Mouse (Mus musculus): Measurements from ENCODE around the gene Rasl12.
A peak's percentile ranks its signal among the peaks of the same experiment; 100 is the strongest.

The Rasl12 gene

DNA sequence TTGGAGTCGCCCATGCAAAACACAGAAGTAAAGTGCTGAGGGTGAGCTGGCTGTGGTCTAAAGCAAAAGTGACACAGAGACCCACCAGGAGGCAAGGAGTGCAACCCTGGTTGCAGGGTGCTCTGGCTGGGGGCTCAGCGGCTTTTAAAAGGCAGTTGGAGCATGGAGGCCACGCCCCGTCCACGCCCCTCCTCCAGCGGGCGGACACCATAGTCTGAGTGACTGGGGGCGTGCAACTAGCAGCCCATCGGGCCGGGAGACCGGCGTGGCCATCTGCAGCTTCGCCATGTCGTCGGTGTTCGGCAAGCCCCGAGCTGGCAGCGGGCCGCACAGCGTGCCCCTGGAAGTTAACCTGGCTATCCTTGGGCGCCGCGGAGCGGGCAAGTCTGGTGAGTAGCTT lies at the start of gene Rasl12:
Rasl12 (plus strand) TSS at position 228 of the 400 bp plus-strand sequence.
- DNase-seq = peak; percentile 77

DNA sequence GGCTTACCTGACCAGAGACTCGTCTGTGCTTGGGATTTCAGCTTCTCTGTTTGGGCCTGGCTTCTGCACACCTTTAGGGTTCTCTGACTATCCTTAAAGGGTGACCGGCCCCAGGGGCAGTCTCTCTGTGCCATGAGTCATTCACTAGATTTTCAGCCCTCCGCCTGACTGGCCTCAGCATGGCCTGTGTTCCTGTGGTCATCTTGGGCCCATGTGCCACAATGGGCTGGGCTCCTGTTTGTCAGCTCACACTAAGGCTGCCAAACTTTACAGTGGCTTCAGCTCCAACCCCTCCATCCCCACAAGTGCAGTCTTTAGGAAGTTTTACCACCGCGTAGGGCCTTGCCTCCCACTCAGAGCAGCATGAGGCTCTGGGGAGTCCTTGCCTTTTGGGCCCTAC lies 45.1 kb upstream of the Rasl12 start:
- DNase-seq = no peak

DNA sequence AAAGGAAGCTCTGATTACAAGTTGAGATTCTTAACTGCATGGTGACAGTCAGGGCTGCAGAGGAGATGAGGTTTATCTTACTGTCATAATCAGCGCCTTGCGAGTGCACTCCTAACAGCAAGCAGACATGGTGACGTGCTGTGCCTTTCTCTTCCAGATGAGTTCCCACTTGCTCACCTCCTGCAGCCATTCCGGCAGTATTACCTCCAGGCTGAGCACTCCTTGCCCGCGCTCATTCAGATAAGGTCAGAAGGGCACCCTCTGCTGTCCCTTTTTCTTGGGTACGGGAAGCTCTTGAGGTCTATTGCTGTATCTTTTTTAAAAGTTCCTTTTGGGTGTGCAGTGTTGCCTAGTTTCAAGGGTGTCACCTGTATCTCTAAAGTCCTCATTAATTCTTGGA lies 41.7 kb upstream of the Rasl12 start:
- no peak for DNase-seq

DNA sequence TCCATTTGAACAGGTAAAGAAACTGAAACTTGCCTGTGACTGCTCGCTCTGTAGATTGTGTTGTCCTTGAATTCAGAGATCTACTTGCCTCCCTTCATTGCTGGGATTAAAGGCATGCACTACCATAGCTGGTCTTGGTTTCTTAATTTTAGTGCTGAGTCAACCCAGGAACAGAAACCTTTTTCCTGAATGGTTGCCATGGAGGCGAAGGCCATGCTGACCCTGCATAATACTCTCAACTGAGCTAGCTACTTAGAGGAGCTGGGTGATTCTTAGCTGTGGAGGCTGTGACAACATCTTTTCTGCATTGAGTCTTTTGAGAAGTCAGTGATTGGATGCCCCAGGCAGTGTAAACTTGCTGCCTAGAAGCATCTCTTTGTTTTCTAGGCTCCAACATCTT lies 41.3 kb upstream of the Rasl12 start:
- DNase-seq = no peak

DNA sequence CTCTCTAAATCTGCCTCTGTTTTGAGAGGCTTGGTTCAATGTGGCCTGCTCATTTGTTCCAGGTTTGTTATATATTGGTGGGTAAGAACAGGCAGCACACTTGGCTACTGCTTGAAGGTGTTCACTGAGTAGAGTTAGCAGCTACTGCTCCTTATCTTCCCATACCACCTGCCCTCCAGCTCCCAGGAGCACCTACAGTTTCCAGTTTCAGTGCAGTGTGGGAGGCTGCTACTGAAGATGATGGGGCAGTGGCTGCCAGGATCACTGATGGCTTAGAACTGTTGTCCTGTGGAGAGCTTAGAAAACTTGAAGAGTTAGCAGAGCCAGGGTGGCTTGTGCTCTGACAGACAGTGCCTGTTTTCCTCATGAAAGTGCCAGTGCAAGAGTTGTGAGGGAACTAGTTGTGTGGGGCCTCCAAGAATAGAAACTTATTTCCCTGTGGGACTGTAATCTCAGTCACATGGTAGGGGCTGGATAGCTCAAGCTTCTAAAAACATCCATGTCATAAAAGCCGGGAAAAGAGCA lies 39.3 kb upstream of the Rasl12 start:
- no peak for DNase-seq

DNA sequence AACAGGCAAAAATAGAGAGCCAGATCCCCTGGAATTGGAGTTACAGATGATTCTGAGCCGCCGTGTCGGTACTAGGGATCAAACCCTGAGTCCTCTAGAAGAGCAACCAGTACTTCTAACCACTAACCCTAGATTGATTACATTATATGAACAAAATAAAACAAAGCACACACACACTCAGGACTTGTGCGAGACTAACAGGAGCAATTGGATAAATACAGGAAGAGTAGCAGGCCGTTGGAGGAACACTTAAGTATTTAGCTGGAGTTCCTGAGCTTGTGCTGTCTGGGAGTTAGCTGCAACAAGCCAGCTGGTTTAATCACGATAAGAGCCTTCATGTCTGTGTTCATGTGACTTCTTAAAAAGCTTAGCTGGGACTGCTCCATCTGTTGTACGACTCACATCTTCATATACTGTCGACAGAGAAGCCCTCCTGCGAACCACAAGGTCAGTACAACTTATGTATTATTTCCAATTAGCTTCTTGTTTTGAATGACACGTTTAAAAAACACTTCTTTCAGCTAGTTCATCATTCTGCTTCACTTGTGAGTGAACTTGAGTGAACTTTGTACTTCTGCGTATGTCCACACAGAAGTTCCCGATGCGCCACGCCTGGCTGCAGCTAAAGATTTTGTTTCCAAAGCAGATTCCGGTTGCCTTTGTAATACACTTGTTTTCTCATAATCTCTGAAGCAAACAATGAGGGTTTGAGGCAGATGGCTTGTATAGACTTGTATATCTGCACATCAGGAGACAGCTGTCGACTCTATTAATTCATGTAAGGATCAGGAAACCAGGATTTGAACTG lies 37.5 kb upstream of the Rasl12 start, which contains the start of gene Ubap1l:
Ubap1l (plus strand) TSS at position 401 of the 808 bp plus-strand sequence.
- no peak for DNase-seq

DNA sequence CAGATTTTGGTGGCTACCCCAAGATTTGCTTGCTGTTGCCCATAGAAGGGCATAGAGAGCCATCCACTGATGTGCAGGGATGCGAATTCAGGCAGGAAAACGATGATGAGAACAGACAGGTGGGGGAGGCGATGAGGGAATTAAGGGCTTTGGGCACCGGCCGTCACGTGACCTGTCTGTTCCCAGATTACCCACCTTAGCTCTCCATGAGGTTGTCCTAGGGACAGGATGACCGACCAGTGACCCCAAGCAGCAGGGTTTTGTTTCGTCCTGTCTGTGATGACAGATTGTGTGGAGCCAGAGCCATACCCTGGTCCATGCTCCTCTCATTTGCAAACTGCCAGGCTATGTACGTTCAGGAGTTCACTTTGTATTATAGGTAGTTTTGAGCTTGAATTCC lies 34.6 kb upstream of the Rasl12 start:
- no peak for DNase-seq

DNA sequence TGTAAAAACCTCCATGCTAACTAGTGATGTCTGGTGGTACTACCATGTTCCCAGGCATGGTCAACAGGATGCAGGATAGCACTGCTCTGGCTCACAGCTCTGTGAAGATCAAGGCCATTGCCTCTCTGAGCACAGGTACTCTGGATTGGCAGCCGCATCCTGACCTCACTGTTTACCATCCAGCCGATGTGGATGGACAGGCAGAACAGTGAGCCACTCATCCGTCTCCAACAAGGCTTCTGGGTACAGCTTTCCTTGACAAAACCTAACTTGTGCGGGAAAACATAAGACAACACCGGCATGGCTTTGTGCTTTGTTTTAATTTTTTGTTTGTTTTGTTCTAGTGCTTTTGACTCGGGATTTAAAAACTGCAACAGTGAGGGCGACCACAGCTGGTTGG lies 32.6 kb upstream of the Rasl12 start:
- DNase-seq = no peak

DNA sequence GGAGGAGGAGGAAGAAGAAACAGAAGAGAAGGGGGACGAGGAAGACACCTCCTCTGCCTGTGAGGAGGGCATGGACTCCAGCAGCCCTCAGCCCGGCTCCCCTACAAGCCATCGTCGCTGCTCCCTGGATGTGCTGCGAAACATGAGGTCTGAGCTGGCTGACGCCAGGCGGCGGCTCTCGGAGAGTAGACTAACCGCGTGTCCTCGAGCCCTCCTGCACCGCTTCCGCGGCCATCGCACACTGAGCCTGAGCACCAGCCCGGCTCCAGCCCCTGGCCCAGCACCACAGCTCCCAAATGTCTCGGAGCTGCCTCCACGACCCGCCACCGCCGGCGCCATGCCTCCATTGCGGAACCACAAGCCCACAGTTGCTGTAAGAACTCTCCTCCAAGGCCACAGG lies 26.6 kb upstream of the Rasl12 start:
- peak; percentile 15 for DNase-seq

DNA sequence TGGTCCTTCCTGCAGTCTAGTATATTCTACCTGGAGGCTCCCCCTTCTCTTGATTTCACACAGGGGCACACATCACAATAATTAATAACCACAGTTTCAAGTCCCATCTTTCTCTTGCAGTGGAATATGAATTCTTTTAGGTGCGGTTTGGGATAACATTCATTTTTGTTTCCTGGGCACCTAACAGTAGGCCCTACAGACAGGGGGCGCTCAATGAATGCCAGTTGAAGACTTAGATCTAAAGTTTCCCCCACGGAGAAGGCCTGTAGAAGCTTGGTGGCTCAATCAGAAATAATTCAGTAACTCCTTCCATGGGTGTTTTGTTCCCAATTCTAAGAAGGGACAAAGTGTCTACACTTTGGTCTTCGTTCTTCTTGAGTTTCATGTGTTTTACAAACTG lies 25.9 kb upstream of the Rasl12 start:
- DNase-seq = peak; percentile 84

DNA sequence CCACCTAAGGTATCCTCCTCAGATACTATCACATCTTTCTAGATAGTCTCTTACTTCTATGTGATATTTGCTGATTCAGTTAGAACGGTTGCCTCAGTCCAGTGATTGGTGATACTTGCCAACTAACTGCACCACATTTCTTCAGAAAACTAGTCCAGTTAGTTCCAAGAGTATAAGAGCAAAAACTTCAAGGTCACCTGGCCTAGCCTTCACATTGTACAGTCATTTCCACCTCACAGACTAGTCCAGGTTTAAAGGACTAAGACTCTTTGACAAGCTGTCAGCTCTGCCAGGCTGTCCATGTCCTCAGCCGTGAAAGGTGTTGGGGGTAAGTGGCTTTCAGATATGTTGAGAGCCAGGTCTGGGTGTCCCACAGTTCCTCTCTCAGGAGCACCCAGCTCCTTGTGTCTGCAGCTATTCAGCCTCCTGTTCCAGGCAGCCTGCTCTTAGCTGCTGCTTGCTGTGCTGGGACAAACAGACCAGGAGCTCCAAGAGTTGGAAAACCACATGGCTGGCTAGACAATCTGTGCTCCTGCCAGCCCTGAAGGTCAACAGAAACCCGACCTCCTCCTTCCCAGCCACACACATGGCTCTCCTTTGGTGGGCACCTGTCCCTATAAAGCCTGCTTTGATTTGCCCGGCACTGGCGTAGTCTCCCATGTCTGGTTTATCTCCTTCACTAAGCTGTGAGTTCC lies 23.7 kb upstream of the Rasl12 start:
- DNase-seq = no peak

DNA sequence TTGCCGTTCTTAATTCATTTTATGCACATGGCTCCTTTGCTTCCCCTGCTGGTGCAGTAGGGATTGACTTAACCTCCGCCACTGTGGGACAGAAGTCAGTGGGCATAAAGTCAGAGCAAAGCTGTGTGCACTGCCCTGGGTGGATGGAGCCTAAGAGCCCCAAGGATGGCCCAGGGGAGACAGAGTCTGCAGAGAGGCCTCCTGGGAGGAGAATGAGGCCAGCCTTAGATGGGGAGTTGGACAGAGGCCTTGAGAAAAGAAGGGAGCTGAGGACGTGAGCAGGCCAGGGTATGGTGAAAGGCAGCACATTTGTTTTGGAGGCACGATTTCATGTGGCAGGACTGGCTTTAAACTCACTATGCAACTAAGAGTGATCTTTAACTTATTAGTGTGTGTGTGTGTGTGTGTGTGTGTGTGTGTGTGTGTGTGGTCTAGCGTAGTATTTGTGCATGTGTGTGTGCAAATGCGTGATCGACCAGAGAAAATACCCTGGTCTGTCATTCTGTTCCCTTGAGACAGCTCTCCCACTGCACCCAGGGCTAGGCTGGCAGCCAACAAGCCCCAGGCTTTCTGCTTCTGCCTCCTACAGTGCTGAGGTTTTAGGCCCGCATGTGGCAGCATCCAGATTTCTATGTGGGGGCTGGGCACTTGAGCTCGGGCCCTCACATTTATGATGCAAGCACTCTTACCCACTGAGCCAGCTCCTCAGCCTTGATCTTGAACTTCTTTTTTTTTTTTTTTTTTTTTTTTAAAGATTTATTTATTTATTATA lies 23.0 kb upstream of the Rasl12 start:
- DNase-seq = peak; percentile 18

DNA sequence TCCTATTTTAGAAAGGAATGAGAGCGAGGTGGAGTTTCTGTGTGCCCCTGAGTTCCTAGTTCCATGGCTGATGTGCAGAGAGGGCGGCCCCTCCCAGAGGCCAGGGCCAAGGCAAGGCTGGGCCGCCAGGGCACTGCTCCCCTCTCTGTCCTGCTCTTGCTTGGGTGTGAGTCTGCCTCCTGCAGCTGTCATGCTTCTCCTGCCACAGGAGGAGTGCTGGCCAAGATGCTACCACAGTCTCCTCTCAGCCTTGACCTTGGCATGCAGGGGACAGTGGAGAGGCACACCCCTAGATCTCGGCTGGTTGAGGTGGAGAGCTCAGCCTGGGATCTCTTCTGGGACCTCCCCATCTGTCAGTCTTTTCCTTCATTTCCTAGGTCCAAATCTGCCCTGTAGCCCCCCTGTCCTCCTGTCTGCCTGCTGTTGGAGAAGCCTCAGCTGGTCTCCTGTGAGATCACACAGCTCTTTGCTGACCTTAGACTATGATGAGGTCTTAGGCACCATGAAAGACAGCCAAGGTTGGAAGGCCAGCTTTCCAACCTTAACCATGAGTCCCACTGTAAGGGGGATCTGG lies 17.2 kb upstream of the Rasl12 start:
- no peak for DNase-seq

DNA sequence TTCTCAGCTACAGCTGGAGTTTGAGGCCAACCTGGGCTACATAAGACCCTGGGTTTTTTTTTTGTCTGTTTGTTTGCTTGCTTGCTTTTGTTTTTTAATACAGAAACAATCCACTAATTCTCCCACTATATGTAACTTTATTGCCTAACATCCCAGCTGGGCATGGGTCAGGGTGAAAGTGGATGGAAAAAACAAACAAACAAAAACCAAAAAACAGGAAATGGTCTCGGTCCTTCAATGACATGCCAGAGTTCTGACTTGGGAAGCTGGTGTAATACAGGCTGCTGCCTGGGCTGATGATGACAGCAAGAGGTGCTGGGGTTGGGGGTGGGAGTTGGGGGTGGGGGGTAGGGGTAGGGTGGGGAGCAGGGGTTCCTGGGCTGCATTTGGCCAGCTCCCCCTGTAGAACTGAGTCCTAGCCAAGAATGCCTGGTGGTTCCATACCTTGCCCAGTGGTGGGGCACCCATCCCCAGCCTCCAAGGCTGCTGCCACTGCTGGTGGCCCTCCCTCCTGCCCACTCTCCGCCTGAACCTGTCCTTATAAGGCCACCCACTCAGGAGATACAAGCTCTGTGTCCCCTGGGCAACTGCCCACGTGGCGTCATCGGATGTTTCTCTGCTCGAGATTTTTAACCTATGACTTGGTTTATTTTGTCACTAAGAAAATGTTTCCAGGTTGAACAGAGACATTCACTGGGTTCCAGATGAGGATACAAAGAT lies 16.1 kb upstream of the Rasl12 start:
- DNase-seq = no peak

DNA sequence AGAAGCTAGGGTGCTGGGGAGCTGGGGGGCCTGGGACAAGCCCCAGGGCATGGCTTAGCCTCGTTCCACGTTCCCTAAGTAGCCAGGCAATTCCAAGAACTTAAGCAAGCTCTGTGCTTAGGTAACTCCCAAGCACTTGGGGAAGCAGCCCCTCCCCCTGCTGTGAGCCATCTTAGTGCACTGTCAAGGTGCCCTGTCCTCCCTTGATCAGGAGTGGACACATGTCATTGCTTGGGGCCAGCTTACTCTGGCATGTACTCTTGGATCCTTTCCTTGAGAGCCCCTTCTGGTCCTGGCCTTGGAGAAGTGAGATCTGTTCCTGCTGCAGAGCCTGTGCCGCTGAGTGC lies 15.6 kb upstream of the Rasl12 start:
- no peak for DNase-seq

DNA sequence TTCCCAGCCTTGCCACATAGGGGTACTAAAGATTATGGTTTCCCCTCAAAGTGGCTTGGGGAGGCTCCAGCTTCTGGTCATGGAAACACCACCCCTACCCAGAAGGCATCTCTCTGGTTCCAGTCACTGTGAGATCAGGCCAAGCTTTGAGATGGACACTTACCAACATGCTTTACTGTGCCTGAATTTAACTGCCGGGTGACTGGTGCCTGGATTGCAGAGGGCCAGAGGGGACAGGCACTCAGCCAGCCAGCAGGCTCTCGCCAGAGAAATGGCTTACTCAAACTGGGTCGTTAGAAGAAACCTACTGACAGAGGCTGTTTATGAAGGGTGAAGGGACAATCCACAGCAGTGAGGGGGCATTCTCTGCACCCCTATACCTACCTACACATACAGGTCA lies 14.0 kb upstream of the Rasl12 start:
- no peak for DNase-seq

DNA sequence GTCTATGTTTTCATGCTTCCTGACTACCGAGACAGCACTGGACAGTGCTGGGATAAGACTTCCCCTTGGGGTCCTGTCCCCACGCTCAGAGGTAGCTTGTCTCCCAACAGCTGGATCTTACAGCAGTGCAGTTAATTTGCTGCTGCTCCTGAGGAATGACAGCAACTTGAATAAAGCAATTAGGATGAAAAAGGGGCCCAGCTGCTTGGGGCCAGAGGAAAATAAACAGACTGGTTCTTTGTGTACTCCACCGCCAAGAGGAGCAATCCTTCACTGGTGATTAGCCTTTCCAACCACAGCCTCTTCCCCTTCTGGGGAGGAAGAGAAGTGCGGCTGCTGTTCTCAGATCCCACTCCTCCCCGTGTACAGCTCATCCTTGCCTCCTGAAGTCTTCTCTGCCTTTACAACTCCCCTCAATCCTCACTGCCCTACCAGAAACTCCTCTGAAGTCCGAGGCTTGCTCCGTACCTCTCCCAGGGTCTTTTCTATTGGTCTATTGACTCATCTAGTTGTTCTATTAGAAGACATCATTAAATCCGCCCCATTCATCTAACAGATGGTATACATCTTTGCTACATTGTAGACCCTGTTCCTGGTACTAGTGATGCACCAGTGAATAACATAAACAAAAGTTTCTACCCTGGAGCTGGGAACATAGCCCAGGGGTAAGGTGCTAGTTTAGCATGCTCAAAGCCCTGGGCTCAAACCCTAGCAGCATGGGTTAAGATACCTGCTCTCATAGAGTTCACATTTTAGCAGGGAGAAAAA lies 11.7 kb upstream of the Rasl12 start:
- DNase-seq = no peak

DNA sequence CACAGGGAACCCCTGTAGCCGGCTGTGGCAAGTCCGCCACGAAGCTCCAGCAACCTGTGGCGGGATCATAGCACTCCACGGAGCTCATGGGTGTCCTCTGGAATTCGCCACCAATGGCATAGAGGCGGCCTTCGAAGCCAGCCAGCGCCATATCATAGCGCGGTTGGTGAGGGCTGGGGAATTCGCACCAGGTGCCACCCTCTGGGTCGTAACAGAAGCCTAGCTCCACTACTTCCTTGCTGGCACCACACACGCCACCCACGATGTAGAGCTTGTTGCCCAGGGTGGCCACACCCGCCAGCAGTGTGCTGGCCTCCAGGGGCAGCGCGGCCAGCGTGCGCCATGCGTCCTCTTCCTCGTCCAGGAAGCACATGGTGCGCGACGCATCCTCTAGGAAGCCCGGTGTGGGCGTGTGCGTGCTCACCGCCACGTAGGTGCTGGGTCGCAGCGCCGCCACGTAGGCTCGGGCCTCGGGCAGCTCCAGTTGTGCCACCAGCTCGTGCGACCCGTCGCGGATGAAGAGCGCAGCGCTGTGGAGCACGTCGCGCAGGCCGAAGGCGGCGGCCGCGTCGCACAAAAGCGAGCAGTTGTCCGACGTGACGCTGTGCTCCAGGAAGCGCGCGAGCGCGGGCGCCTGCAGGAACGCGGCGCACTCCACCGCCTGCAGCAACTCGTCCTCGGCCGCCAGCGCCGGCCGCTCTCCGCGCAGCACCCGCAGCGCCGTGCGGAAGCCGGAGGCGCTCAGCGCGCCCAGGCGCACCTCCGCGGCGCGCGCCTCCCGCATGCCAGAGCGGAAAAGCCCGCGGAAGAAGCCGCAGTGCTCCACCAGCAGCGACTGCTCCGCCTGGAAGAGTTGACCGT lies 7.3 kb upstream of the Rasl12 start:
- peak; percentile 57 for DNase-seq

DNA sequence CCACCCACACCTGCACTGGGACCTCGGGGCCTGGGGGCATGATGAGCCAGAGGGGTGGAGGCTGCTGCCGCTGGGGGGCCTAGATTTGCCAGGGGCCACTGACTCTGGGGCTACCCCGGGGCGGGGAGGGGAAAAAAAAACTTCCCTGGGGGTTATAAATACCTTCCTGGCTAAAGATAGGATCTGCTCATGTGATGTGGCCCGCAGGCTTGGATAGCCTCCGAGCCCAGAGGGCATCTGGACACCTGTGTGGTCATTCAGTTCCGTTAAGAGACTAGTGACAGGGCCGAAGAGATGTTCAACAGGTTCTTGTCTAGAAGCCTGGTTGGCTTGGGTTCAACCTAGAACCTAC lies 6.7 kb upstream of the Rasl12 start, which contains the start of gene Kbtbd13:
Kbtbd13 (minus strand) TSS at position 40 of the 352 bp plus-strand sequence.
- no peak for DNase-seq

DNA sequence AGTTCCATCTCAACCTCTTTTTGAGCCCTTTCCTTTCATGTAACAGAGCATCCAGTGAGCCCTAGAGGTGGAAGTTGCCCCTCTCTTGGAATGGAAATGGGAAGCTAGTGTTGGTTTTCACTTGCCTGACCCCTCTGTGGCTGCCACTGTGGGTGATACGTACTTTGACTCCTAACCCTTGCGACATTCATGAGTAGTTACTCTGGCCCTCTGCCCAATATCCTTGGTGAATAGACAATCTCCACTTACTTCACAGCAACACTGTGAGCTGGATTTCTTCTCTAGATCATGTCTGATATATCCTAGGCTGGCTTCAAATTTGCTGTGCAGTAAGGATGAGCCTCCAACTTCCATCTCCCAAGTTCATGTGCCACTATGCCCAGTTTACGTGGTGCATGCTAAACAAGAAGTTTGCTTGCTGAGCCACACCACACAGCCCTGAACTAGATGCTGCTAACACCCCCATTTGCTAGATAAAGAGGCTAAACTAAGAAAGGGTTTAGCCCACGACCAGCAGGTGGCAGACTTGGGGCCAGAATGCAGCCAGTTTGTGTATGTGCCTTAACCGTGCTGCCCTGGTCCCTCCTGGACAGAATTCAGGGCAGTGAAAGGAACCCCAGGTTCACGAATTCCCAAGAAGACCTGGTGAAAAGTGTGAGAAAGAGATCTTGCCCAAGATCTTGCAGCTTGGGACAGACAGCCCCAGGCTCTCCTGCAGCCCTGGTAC lies 5.5 kb upstream of the Rasl12 start:
- peak; percentile 88 for DNase-seq

Measured in thymus, postnatal 4 days (tissue).